Mouse (Mus musculus): ENCODE measurements at regions not wholly inside any gene's neighbourhood (a gene's known extent, or its start where the extent isn't known, plus 50 kb on each side); places are given as distances from the start of the nearest gene placed in this dataset.

GRCm38 (mm10) chr1:77823801-77824687 is 309.2 kb upstream of the Epha4 start:
- TF ChIP-seq CTCF (IDR thresholded peaks at IDR 0.05; ENCODE audit: extremely low read depth, insufficient read length, insufficient replicate concordance, low read depth, low read length) = no peak
- TF ChIP-seq POLR2A (IDR thresholded peaks at IDR 0.05; ENCODE audit: low read depth, low read length) = no peak
